Mouse (Mus musculus): ENCODE measurements at regions not wholly inside any gene's neighbourhood (a gene's known extent, or its start where the extent isn't known, plus 50 kb on each side); places are given as distances from the start of the nearest gene placed in this dataset.

- H3K4me3 ChIP-seq (ENCODE audit: control insufficient read depth in 1 of 2, insufficient read depth in 1 of 2, low read depth in 2 of 2, low read length in 2 of 2), result no peak overlapping the region
- H3K9ac ChIP-seq (ENCODE audit: control insufficient read depth, low read depth, low read length, poor library complexity, severe bottlenecking), result no peak overlapping the region
- no peaks in the 10 kb centered on the region for H3K79me2 ChIP-seq (ENCODE audit: control insufficient read depth, insufficient read depth, low read length, poor library complexity)
- no peaks in the 10 kb centered on the region for H3K36me3 ChIP-seq (ENCODE audit: control insufficient read depth in 1 of 2, insufficient read depth in 2 of 2, low read length in 2 of 2)
- TF ChIP-seq JUND (IDR thresholded peaks at IDR 0.05; ENCODE audit: low read depth, low read length) (no peak), ZNF384 (IDR thresholded peaks at IDR 0.05; ENCODE audit: low read depth, low read length) (no peak), MYC (IDR thresholded peaks at IDR 0.05; ENCODE audit: low read depth, low read length) (no peak), BHLHE40 (IDR thresholded peaks at IDR 0.05; ENCODE audit: borderline replicate concordance, low read depth, low read length) (no peak), UBTF (IDR thresholded peaks at IDR 0.05; ENCODE audit: borderline replicate concordance, insufficient read depth, low read depth, low read length) (no peak), NELFE (IDR thresholded peaks at IDR 0.05; ENCODE audit: low read depth, low read length) (no peak), ZKSCAN1 (IDR thresholded peaks at IDR 0.05; ENCODE audit: low read depth, low read length) (no peak), POLR2A (IDR thresholded peaks at IDR 0.05; ENCODE audit: control insufficient read depth in 1 of 2, insufficient read depth in 1 of 2, low read depth in 1 of 2, low read length in 2 of 2, poor library complexity in 1 of 2) (no peak), TCF12 (IDR thresholded peaks at IDR 0.05; ENCODE audit: low read depth, low read length) (no peak)
- H3K27me3 ChIP-seq (ENCODE audit: control insufficient read depth in 1 of 2, insufficient read depth in 2 of 2, low read length in 2 of 2), result no peaks in the 10 kb centered on the region
- H3K4me1 ChIP-seq (ENCODE audit: control insufficient read depth in 1 of 2, insufficient read depth in 2 of 2, low read length in 2 of 2), result no peaks in the 10 kb centered on the region
- no peak overlapping the region for H3K27ac ChIP-seq (ENCODE audit: control insufficient read depth, low read depth, low read length)
- no peaks in the 10 kb centered on the region for H3K9me3 ChIP-seq (replicated peaks; ENCODE audit: insufficient read depth, low read length)
- no peak for DNase-seq (ENCODE audit: low read depth, low spot score)
These were observed 62.7 kb downstream of the Smim20 start for GRCm38 (mm10) chr5:53329591-53329990.

- no peak overlapping the region for H3K27ac ChIP-seq (ENCODE audit: control insufficient read depth, low read depth, low read length)
- no peak overlapping the region for H3K4me3 ChIP-seq (ENCODE audit: control insufficient read depth in 1 of 2, insufficient read depth in 1 of 2, low read depth in 2 of 2, low read length in 2 of 2)
- no peaks in the 10 kb centered on the region for H3K4me1 ChIP-seq (ENCODE audit: control insufficient read depth in 1 of 2, insufficient read depth in 2 of 2, low read length in 2 of 2)
- no peaks in the 10 kb centered on the region for H3K9me3 ChIP-seq (replicated peaks; ENCODE audit: insufficient read depth, low read length)
- no peaks in the 10 kb centered on the region; a peak in 1 of 4 replicates for H3K27me3 ChIP-seq (ENCODE audit: control insufficient read depth in 1 of 2, insufficient read depth in 2 of 2, low read length in 2 of 2)
- H3K9ac ChIP-seq (ENCODE audit: control insufficient read depth, low read depth, low read length, poor library complexity, severe bottlenecking), result no peak overlapping the region
- H3K79me2 ChIP-seq (ENCODE audit: control insufficient read depth, insufficient read depth, low read length, poor library complexity), result no peaks in the 10 kb centered on the region
- no peaks in the 10 kb centered on the region for H3K36me3 ChIP-seq (ENCODE audit: control insufficient read depth in 1 of 2, insufficient read depth in 2 of 2, low read length in 2 of 2)
- no peak for DNase-seq (ENCODE audit: low read depth, low spot score)
- TF ChIP-seq GABPA (IDR thresholded peaks at IDR 0.05; ENCODE audit: low read depth, low read length), result no peak
- TF ChIP-seq CHD2 (IDR thresholded peaks at IDR 0.05; ENCODE audit: low read length), result no peak
- TF ChIP-seq MEF2A (IDR thresholded peaks at IDR 0.05; ENCODE audit: extremely low read depth, insufficient replicate concordance, low read depth, low read length, poor library complexity, severe bottlenecking), result no peak
- no peak for TF ChIP-seq GATA1 (IDR thresholded peaks at IDR 0.05; ENCODE audit: low read depth, low read length)
- no peak for TF ChIP-seq ELF1 (IDR thresholded peaks at IDR 0.05; ENCODE audit: low read depth, low read length)
- TF ChIP-seq SIN3A (IDR thresholded peaks at IDR 0.05; ENCODE audit: low read length), result no peak
- TF ChIP-seq ZC3H11A (IDR thresholded peaks at IDR 0.05; ENCODE audit: low read depth, low read length), result no peak
- TF ChIP-seq POLR2AphosphoS5 (IDR thresholded peaks at IDR 0.05; ENCODE audit: borderline replicate concordance, low read depth, low read length), result no peak
- no peak for TF ChIP-seq EP300 (IDR thresholded peaks at IDR 0.05; ENCODE audit: low read depth in 1 of 2, low read length in 2 of 2)
- TF ChIP-seq SMC3 (IDR thresholded peaks at IDR 0.05; ENCODE audit: low read depth, low read length), result no peak
These were observed 69.8 kb downstream of the Smim20 start for GRCm38 (mm10) chr5:53336704-53337103.

Measured in MEL (cell line).